Mouse (Mus musculus) bone marrow macrophage, adult 2 months (primary cell): ENCODE results near the gene Nfkb2.

ENCODE experiments used
- CTCF ChIP-seq: IDR thresholded peaks from 2 replicates; pipeline ENCODE4 v1.5.1; 2012; ENCODE audit warnings: low read depth, mild to moderate bottlenecking, low read length, moderate library complexity
- POLR2A ChIP-seq: IDR thresholded peaks from 2 replicates; pipeline ENCODE4 v1.6.1; 2012; ENCODE audit warnings: mild to moderate bottlenecking, low read depth, low read length, borderline replicate concordance

DNA sequence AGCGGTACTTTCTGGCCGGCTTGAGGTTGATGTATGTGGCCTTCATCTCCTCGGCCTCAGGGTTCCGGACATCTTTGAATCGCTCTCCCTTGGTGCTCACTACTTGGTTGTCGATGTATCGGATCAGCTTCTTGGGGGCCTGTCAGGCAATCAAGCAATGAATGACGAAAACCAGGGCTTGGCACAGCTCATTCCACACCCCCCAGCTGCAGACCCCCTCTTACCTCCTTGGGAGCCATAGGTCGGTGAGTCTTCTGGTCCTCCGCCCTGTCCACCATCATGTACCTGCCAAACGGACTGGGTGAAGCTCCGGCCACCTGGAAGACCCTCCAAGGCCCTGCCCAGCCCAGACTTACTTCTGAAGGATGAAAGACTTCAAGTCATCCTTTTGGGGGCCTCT, 26.6 kb downstream of the Nfkb2 start:
- TF ChIP-seq CTCF (no peak), POLR2A (no peak)
